Mouse (Mus musculus): Measurements from ENCODE around the gene Gm20388. TPM values are rescaled to one million over a fixed set of nuclear protein-coding genes. Genes with fewer than 3 reads are reported as not detected.

The Gm20388 gene
- total and polyA plus RNA-seq, 2 experiments from 2014 or later, result 51.3 TPM; not detected in 1

GRCm38 (mm10) chr8:121740721-121741120, 1830.1 kb downstream of the Gm20388 start:
- H3K9me3 ChIP-seq (ENCODE audit: low read length), result no peaks in the 10 kb centered on the region
- DNase-seq, result no peak
- H3K27ac ChIP-seq (ENCODE audit: low read depth, low read length), result no peak overlapping the region
- no peak for ATAC-seq
- H3K36me3 ChIP-seq (ENCODE audit: insufficient read depth), result no peaks in the 10 kb centered on the region
- no peak overlapping the region for H3K4me2 ChIP-seq (ENCODE audit: low read depth)
- 91% methylated on average over 10 of the region's 10 CpGs for WGBS
- no peak overlapping the region for H3K9ac ChIP-seq
- no peak overlapping the region for H3K4me3 ChIP-seq (ENCODE audit: low read depth, low read length)
- no peak for TF ChIP-seq CTCF (IDR thresholded peaks at IDR 0.05; ENCODE audit: low read depth)
- H3K4me1 ChIP-seq (ENCODE audit: insufficient read depth), result no peaks in the 10 kb centered on the region
- H3K27me3 ChIP-seq (ENCODE audit: insufficient read depth, low read length), result no peaks in the 10 kb centered on the region

- peaks cover 11% of the 10 kb centered on the region for H3K36me3 ChIP-seq (ENCODE audit: insufficient read depth)
- ATAC-seq, result no peak
- no peak overlapping the region for H3K4me2 ChIP-seq (ENCODE audit: low read depth)
- H3K4me1 ChIP-seq (ENCODE audit: insufficient read depth), result no peaks in the 10 kb centered on the region
- H3K27me3 ChIP-seq (ENCODE audit: insufficient read depth, low read length), result no peaks in the 10 kb centered on the region
- H3K27ac ChIP-seq (ENCODE audit: low read depth, low read length), result no peak overlapping the region
- no peak for DNase-seq
- no peak overlapping the region for H3K4me3 ChIP-seq (ENCODE audit: low read depth, low read length)
- no peak overlapping the region for H3K9ac ChIP-seq
- WGBS, result 74% methylated on average over 9 of the region's 9 CpGs
- H3K9me3 ChIP-seq (ENCODE audit: low read length), result no peaks in the 10 kb centered on the region
- no peak for TF ChIP-seq CTCF (IDR thresholded peaks at IDR 0.05; ENCODE audit: low read depth)
These were observed 1838.9 kb downstream of the Gm20388 start for GRCm38 (mm10) chr8:121749501-121749900.

GRCm38 (mm10) chr8:121750512-121750911, 1839.9 kb downstream of the Gm20388 start:
- Histone ChIP-seq H3K27ac (ENCODE audit: low read depth, low read length) (no peak overlapping the region), H3K36me3 (ENCODE audit: insufficient read depth) (peaks cover 11% of the 10 kb centered on the region), H3K4me2 (ENCODE audit: low read depth) (no peak overlapping the region), H3K9ac (no peak overlapping the region), H3K4me3 (ENCODE audit: low read depth, low read length) (no peak overlapping the region), H3K27me3 (ENCODE audit: insufficient read depth, low read length) (no peaks in the 10 kb centered on the region), H3K9me3 (ENCODE audit: low read length) (no peaks in the 10 kb centered on the region), H3K4me1 (ENCODE audit: insufficient read depth) (no peaks in the 10 kb centered on the region)
- WGBS, result 45% methylated on average over 3 of the region's 3 CpGs
- DNase-seq, result no peak
- ATAC-seq, result no peak
- no peak for TF ChIP-seq CTCF (IDR thresholded peaks at IDR 0.05; ENCODE audit: low read depth)

GRCm38 (mm10) chr8:121751407-121751806, 1840.8 kb downstream of the Gm20388 start:
- DNase-seq (peak; percentile 83), ATAC-seq (no peak; the same call in 1 of the 2 replicates)
- peaks cover 9% of the 10 kb centered on the region for H3K36me3 ChIP-seq (ENCODE audit: insufficient read depth)
- no peaks in the 10 kb centered on the region for H3K27me3 ChIP-seq (ENCODE audit: insufficient read depth, low read length)
- H3K27ac ChIP-seq (ENCODE audit: low read depth, low read length), result no peak overlapping the region
- H3K4me3 ChIP-seq (ENCODE audit: low read depth, low read length), result no peak overlapping the region
- 30% methylated on average over 3 of the region's 3 CpGs for WGBS
- no peaks in the 10 kb centered on the region for H3K9me3 ChIP-seq (ENCODE audit: low read length)
- TF ChIP-seq CTCF (IDR thresholded peaks at IDR 0.05; ENCODE audit: low read depth), result peak; percentile 99
- no peak overlapping the region for H3K9ac ChIP-seq
- H3K4me1 ChIP-seq (ENCODE audit: insufficient read depth), result no peaks in the 10 kb centered on the region
- H3K4me2 ChIP-seq (ENCODE audit: low read depth), result no peak overlapping the region

- DNase-seq (no peak), ATAC-seq (no peak)
- no peak for TF ChIP-seq CTCF (IDR thresholded peaks at IDR 0.05; ENCODE audit: low read depth)
- H3K9me3 ChIP-seq (ENCODE audit: low read length), result no peaks in the 10 kb centered on the region
- no peaks in the 10 kb centered on the region for H3K27me3 ChIP-seq (ENCODE audit: insufficient read depth, low read length)
- no peak overlapping the region for H3K4me3 ChIP-seq (ENCODE audit: low read depth, low read length)
- no peaks in the 10 kb centered on the region for H3K4me1 ChIP-seq (ENCODE audit: insufficient read depth)
- WGBS, result 82% methylated on average over 12 of the region's 12 CpGs
- no peak overlapping the region for H3K4me2 ChIP-seq (ENCODE audit: low read depth)
- no peak overlapping the region for H3K9ac ChIP-seq
- no peak overlapping the region for H3K27ac ChIP-seq (ENCODE audit: low read depth, low read length)
- peaks cover 6% of the 10 kb centered on the region for H3K36me3 ChIP-seq (ENCODE audit: insufficient read depth)
These were observed 1847.8 kb downstream of the Gm20388 start for GRCm38 (mm10) chr8:121758470-121758869.

- DNase-seq, result no peak
- H3K4me2 ChIP-seq (ENCODE audit: low read depth), result no peak overlapping the region
- no peaks in the 10 kb centered on the region for H3K36me3 ChIP-seq (ENCODE audit: insufficient read depth)
- no peaks in the 10 kb centered on the region for H3K9me3 ChIP-seq (ENCODE audit: low read length)
- H3K4me3 ChIP-seq (ENCODE audit: low read depth, low read length), result no peak overlapping the region
- ATAC-seq, result no peak
- H3K27ac ChIP-seq (ENCODE audit: low read depth, low read length), result no peak overlapping the region
- H3K9ac ChIP-seq, result no peak overlapping the region
- TF ChIP-seq CTCF (IDR thresholded peaks at IDR 0.05; ENCODE audit: low read depth), result no peak
- WGBS, result 77% methylated on average over 7 of the region's 7 CpGs
- no peaks in the 10 kb centered on the region for H3K27me3 ChIP-seq (ENCODE audit: insufficient read depth, low read length)
- H3K4me1 ChIP-seq (ENCODE audit: insufficient read depth), result no peaks in the 10 kb centered on the region
These were observed 1849.8 kb downstream of the Gm20388 start for GRCm38 (mm10) chr8:121760484-121760883.

- Histone ChIP-seq H3K36me3 (ENCODE audit: insufficient read depth) (no peaks in the 10 kb centered on the region), H3K9ac (no peak overlapping the region), H3K27me3 (ENCODE audit: insufficient read depth, low read length) (no peaks in the 10 kb centered on the region), H3K4me2 (ENCODE audit: low read depth) (no peak overlapping the region), H3K27ac (ENCODE audit: low read depth, low read length) (no peak overlapping the region), H3K4me3 (ENCODE audit: low read depth, low read length) (no peak overlapping the region), H3K9me3 (ENCODE audit: low read length) (no peaks in the 10 kb centered on the region), H3K4me1 (ENCODE audit: insufficient read depth) (no peaks in the 10 kb centered on the region)
- WGBS, result 43% methylated on average over 10 of the region's 10 CpGs
- no peak for TF ChIP-seq CTCF (IDR thresholded peaks at IDR 0.05; ENCODE audit: low read depth)
- no peak for ATAC-seq
- DNase-seq, result no peak
These were observed 1850.8 kb downstream of the Gm20388 start for GRCm38 (mm10) chr8:121761480-121761879.

Data from forebrain, postnatal 0 days (tissue).